8 mouse cellular contexts compared by ENCODE assay signal in the genomic region with DNA sequence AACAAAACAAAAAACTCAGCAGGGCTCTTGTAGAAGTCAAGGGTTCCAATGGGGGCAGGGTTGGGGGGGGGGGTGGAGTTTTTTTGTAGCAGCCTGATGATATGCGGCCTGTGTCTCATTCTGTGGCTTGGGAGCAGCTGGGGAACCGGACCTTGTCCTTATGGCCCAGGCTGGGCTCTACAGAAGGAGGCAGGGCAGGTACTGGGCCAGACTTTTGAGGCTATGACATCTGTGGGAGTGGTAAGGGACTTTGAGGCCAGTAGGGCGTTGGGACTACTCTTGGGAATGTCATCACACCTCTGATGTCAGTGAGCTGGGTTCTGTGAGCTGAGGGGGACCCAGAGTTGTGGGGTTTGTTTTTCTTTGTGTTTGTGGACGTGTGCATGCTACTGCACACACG.
DNase-seq lines count a peak whose midpoint lies in the region; ATAC-seq and TF ChIP-seq lines count a peak whose summit lies in the region.

No protein-coding gene starts in this region.

- no peaks in the 10 kb centered on the region for H3K27me3 ChIP-seq in heart, embryonic 12.5 days (replicated peaks)
- H3K27me3 ChIP-seq in lung, embryonic 14.5 days (ENCODE audit: insufficient read depth, low read length) = no peaks in the 10 kb centered on the region
- no peaks in the 10 kb centered on the region for H3K27me3 ChIP-seq in hindbrain, embryonic 15.5 days
- no peaks in the 10 kb centered on the region for H3K27me3 ChIP-seq in neural tube, embryonic 13.5 days

- no peaks in the 10 kb centered on the region for H3K9me3 ChIP-seq in heart, embryonic 12.5 days (replicated peaks)
- no peaks in the 10 kb centered on the region for H3K9me3 ChIP-seq in lung, embryonic 14.5 days (ENCODE audit: low read depth, low read length)
- H3K9me3 ChIP-seq in hindbrain, embryonic 15.5 days = no peaks in the 10 kb centered on the region
- no peaks in the 10 kb centered on the region for H3K9me3 ChIP-seq in neural tube, embryonic 13.5 days

- no peak overlapping the region for H3K4me3 ChIP-seq in heart, embryonic 12.5 days
- H3K4me3 ChIP-seq in lung, embryonic 14.5 days (ENCODE audit: low read depth, low read length) = no peak overlapping the region
- no peak overlapping the region for H3K4me3 ChIP-seq in lung, adult 2 months (replicated peaks; ENCODE audit: extremely low read depth, low read depth, low read length)
- no peak overlapping the region for H3K4me3 ChIP-seq in hindbrain, embryonic 15.5 days
- 0 out of 2 replicates have a peak overlapping the region, but pooled peaks have one; percentile 96 for H3K4me3 ChIP-seq in neural tube, embryonic 13.5 days
- no peak overlapping the region for H3K4me3 ChIP-seq in layer of hippocampus, adult 2 months

- no peak for ATAC-seq in heart, embryonic 12.5 days (ENCODE audit: insufficient number of reproducible peaks, low FRiP score)
- no peak for ATAC-seq in lung, embryonic 14.5 days (ENCODE audit: insufficient read depth)
- ATAC-seq in hindbrain, embryonic 15.5 days (ENCODE audit: low FRiP score, low read depth) = no peak
- ATAC-seq in neural tube, embryonic 13.5 days (ENCODE audit: low read depth) = no peak

- peak overlapping the region; percentile 49; the same call in 1 of the 2 replicates for H3K4me2 ChIP-seq in heart, embryonic 12.5 days
- H3K4me2 ChIP-seq in lung, embryonic 14.5 days = peak overlapping the region; percentile 32
- H3K4me2 ChIP-seq in hindbrain, embryonic 15.5 days = peak overlapping the region; percentile 84
- H3K4me2 ChIP-seq in neural tube, embryonic 13.5 days = peak overlapping the region; percentile 91

- TF ChIP-seq POLR2A in lung, adult 2 months (IDR thresholded peaks at IDR 0.05; ENCODE audit: borderline replicate concordance, extremely low read depth, low read depth, low read length) = no peak

- no peak for TF ChIP-seq CTCF in lung, embryonic 14.5 days (IDR thresholded peaks at IDR 0.05; ENCODE audit: low read depth)
- no peak for TF ChIP-seq CTCF in lung, adult 2 months (IDR thresholded peaks at IDR 0.05; ENCODE audit: insufficient read depth, low read length)
- TF ChIP-seq CTCF in layer of hippocampus, adult 2 months (conservative IDR thresholded peaks at IDR 0.05) = no peak

- H3K9ac ChIP-seq in heart, embryonic 12.5 days = no peak overlapping the region
- H3K9ac ChIP-seq in lung, embryonic 14.5 days = no peak overlapping the region
- H3K9ac ChIP-seq in hindbrain, embryonic 15.5 days = no peak overlapping the region
- 0 out of 2 replicates have a peak overlapping the region, but pooled peaks have one; percentile 93 for H3K9ac ChIP-seq in neural tube, embryonic 13.5 days

- H3K36me3 ChIP-seq in heart, embryonic 12.5 days = no peaks in the 10 kb centered on the region
- H3K36me3 ChIP-seq in lung, embryonic 14.5 days (ENCODE audit: insufficient read depth) = 0 out of 2 replicates have a peak, but pooled peaks cover 3% of the 10 kb centered on the region
- H3K36me3 ChIP-seq in hindbrain, embryonic 15.5 days = no peaks in the 10 kb centered on the region
- no peaks in the 10 kb centered on the region for H3K36me3 ChIP-seq in neural tube, embryonic 13.5 days

- WGBS in heart, embryonic 12.5 days = 61% methylated on average over 5 of the region's 5 CpGs
- 51% methylated on average over 5 of the region's 5 CpGs for WGBS in lung, embryonic 14.5 days
- WGBS in lung, adult 2 months = 57% methylated on average over 5 of the region's 5 CpGs
- WGBS in hindbrain, embryonic 15.5 days = 58% methylated on average over 5 of the region's 5 CpGs
- 49% methylated on average over 5 of the region's 5 CpGs for WGBS in neural tube, embryonic 13.5 days

- H3K27ac ChIP-seq in heart, embryonic 12.5 days (ENCODE audit: poor library complexity, severe bottlenecking) = peak overlapping the region; percentile 89
- H3K27ac ChIP-seq in lung, embryonic 14.5 days (ENCODE audit: low read depth) = peak overlapping the region; percentile 84
- H3K27ac ChIP-seq in hindbrain, embryonic 15.5 days (replicated peaks) = no peak overlapping the region; the same call in 1 of the 2 replicates
- H3K27ac ChIP-seq in neural tube, embryonic 13.5 days (replicated peaks) = 0 out of 2 replicates have a peak overlapping the region, but pooled peaks have one; percentile 23
- H3K27ac ChIP-seq in layer of hippocampus, adult 2 months = no peak overlapping the region; the same call in 1 of the 2 replicates

- DNase-seq in heart, postnatal 4 days = no peak
- DNase-seq in lung, embryonic 14.5 days = no peak
- no peak for DNase-seq in lung, adult 2 months
- DNase-seq in testis, postnatal 14 days (ENCODE audit: low spot score) = no peak
- no peak for DNase-seq in layer of hippocampus, adult 2 months (ENCODE audit: low spot score in 2 of 2)

- peaks cover 99% of the 10 kb centered on the region for H3K4me1 ChIP-seq in heart, embryonic 12.5 days (replicated peaks)
- peaks cover 82% of the 10 kb centered on the region for H3K4me1 ChIP-seq in lung, embryonic 14.5 days (ENCODE audit: insufficient read depth)
- peaks cover 58% of the 10 kb centered on the region for H3K4me1 ChIP-seq in lung, adult 2 months (ENCODE audit: control insufficient read depth, insufficient read depth, low read length)
- peaks cover 90% of the 10 kb centered on the region for H3K4me1 ChIP-seq in hindbrain, embryonic 15.5 days (replicated peaks)
- H3K4me1 ChIP-seq in neural tube, embryonic 13.5 days (replicated peaks) = peaks cover 98% of the 10 kb centered on the region

Comparison
In these comparisons a context has a peak if more than half of its experiments do, and no peak if none do; other contexts are left out.
1. H3K27ac ChIP-seq: peak in heart, embryonic 12.5 days (single experiment), lung, embryonic 14.5 days (single experiment) and neural tube, embryonic 13.5 days (single experiment); none in hindbrain, embryonic 15.5 days (single experiment) and layer of hippocampus, adult 2 months (single experiment).
2. H3K4me2 ChIP-seq: peak in every context shown above with its lines; median percentile 91 in neural tube, embryonic 13.5 days; 84 in hindbrain, embryonic 15.5 days; 49 in heart, embryonic 12.5 days; 32 in lung, embryonic 14.5 days.